Mouse (Mus musculus) sigmoid colon, adult 10 weeks (tissue): ENCODE data around the gene Pjvk. TPM values are rescaled to one million over a fixed set of nuclear protein-coding genes. Genes with fewer than 3 reads are reported as not detected.

Source experiments
- polyA plus RNA-seq: library from polyadenylated mRNA; stranded (reverse); fragments of 350-450 nt; fragmentation: Illumina TruSeq; extraction: RNeasy Lipid Tissue Mini Kit (QIAGEN cat#74804); gene quantifications from one replicate; pipeline ENCODE4 v1.2.3, GENCODE M21; 2014; ENCODE audit warnings: low read depth, low replicate concordance

Gene Pjvk
- not detected for polyA plus RNA-seq

GRCm38 (mm10) chr2:76647883-76648570 is at the start of gene Pjvk, which contains the start of gene Prkra:
Pjvk (plus strand) TSS chr2:76648476.
Prkra (minus strand) TSS chr2:76648015.

GRCm38 (mm10) chr2:76672966-76673392 is 24.7 kb downstream of the Pjvk start, which contains the start of gene Fkbp7:
Fkbp7 (minus strand) TSS chr2:76673116.

GRCm38 (mm10) chr2:76674725-76675427 is 26.6 kb downstream of the Pjvk start, which contains the start of gene Plekha3:
Plekha3 (plus strand) TSS chr2:76675281.

Other genes starting within 250 kb of the Pjvk start
- 24.5 TPM for gene Osbpl6, start 242.0 kb upstream of the Pjvk start, polyA plus RNA-seq
- 57.5 TPM for gene Prkra, start 461 bp upstream of the Pjvk start, polyA plus RNA-seq
- gene Fkbp7, start 24.6 kb downstream of the Pjvk start, polyA plus RNA-seq = 55.6 TPM
- 107 TPM for gene Plekha3, start 26.8 kb downstream of the Pjvk start, polyA plus RNA-seq